Mouse (Mus musculus): Measurements from ENCODE around the gene Cx3cr1.

GRCm38 (mm10) chr9:120010781-120011511 lies 58.7 kb downstream of the Cx3cr1 start:
- TF ChIP-seq CTCF (IDR thresholded peaks at IDR 0.05; ENCODE audit: low read depth), result no peak
- TF ChIP-seq EP300 (optimal IDR thresholded peaks at IDR 0.05), result peak; percentile 77
